Mouse (Mus musculus): Measurements from ENCODE around the gene Uggt1.

DNA sequence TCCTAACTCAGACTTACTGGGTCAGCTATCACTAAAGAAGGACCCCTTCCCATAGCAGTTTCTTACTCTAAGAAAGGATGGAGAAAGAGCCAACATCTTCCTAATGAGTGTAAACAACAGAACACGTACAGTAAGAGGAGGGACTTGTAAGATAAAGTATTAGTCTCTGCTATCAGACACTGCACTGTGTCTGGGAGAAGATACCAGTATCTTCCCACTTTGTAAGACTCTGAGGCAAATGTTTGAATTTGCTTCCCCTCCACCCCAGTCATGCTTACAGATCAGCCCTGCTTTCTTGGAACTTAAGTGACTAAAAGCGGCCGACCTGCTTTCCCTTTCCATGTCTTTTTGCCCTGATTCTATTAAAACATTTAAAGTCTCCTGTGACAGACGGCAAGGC is 30.2 kb downstream of the Uggt1 start:
- TF ChIP-seq POLR2A (IDR thresholded peaks at IDR 0.05; ENCODE audit: borderline replicate concordance, extremely low read depth, insufficient read depth, insufficient read length, poor library complexity, severe bottlenecking) = no peak
- no peak for TF ChIP-seq CTCF (IDR thresholded peaks at IDR 0.05; ENCODE audit: borderline replicate concordance, extremely low read depth, insufficient read depth, insufficient read length)
